Mouse (Mus musculus): ENCODE measurements around the gene Tbc1d10b.

Tbc1d10b gene

GRCm38 (mm10) chr7:127157548-127157947 lies 50.7 kb downstream of the Tbc1d10b start:
- no peak for DNase-seq (ENCODE audit: low spot score)

- DNase-seq (ENCODE audit: low spot score), result no peak
Measured at GRCm38 (mm10) chr7:127153477-127153876, 54.8 kb downstream of the Tbc1d10b start.

GRCm38 (mm10) chr7:127152464-127152863 lies 55.8 kb downstream of the Tbc1d10b start:
- no peak for DNase-seq (ENCODE audit: low spot score)

- DNase-seq (ENCODE audit: low spot score), result no peak
Measured at GRCm38 (mm10) chr7:127147901-127148300, 60.4 kb downstream of the Tbc1d10b start.

Data from ovary, postnatal 36 days (tissue).